Mouse (Mus musculus): ENCODE results near the gene Wars2.

Gene Wars2

GRCm38 (mm10) chr3:99140940-99141854 lies at the start of gene Wars2:
Gene Wars2 (plus strand): TSS chr3:99141068.
- DNase-seq (ENCODE audit: low spot score) = peak; percentile 92

- no peak for DNase-seq (ENCODE audit: low spot score)
Measured at GRCm38 (mm10) chr3:99096816-99097215, 44.1 kb upstream of the Wars2 start.

GRCm38 (mm10) chr3:99110353-99111213 lies 30.3 kb upstream of the Wars2 start:
- no peak for DNase-seq (ENCODE audit: low spot score)

- no peak for DNase-seq (ENCODE audit: low spot score)
Measured at GRCm38 (mm10) chr3:99111214-99111608, 29.7 kb upstream of the Wars2 start.

- DNase-seq (ENCODE audit: low spot score) = no peak
Measured at GRCm38 (mm10) chr3:99113266-99113837, 27.5 kb upstream of the Wars2 start.

DNA sequence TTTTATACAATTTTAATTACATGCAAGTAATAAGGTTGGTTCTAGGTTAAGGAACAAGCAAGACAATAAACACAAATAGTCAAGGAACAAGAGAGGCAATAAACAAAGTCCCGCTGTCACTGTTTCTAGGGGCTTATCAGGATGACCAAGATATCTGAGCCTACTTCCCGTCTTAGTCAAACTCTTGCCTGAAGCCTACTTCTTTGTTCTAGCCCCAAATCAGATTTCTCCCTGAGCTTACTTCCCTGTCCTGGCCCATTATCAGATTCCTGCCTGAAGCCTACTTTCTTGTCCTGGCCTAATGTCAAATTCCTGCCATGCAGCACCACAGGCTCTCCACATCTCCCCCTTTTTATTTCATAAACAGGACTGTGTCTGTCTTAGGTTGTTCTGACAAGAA lies 19.9 kb upstream of the Wars2 start:
- DNase-seq (ENCODE audit: low spot score) = no peak

DNA sequence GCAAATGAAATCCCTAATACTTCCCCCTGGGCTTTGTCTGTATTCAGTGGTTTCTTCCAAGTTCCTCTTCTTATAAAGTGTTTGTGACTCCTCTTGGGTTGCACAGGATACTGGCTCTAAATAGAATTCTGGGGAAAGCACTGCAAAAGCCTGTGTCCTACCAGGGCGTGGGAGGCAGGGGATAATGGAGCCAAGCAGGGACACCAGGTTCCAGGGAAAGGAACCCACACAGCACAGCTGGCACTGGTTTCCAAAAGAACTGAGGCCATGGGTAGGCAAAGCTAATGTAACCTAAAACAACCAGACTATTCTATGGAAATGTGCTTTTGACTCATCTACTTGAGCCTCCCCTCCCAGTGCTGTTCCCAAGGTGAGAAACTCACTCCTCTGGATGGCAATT lies 10.3 kb upstream of the Wars2 start:
- DNase-seq (ENCODE audit: low spot score) = no peak

DNA sequence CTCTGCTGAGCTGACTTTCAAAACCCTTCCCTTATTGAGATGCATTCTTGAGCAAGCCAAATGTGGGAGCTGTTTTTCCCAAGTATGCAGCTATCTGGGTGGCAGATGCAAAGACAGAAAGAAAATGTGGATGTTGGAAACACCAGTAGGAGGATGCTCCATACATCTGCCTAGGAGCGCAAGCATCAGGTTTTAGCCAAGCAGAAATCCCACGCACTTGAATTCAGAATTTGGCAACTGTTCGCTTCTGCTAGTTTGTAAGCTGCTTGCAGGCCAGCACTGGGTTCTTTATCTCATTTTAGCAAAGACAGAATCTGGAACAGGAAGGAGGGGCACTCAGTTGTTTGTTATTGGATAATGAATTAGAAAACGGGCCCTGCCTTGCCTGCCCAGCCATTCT lies 8.9 kb upstream of the Wars2 start:
- no peak for DNase-seq (ENCODE audit: low spot score)

- DNase-seq (ENCODE audit: low spot score) = no peak
Measured at GRCm38 (mm10) chr3:99133913-99134312, 7.0 kb upstream of the Wars2 start.

DNA sequence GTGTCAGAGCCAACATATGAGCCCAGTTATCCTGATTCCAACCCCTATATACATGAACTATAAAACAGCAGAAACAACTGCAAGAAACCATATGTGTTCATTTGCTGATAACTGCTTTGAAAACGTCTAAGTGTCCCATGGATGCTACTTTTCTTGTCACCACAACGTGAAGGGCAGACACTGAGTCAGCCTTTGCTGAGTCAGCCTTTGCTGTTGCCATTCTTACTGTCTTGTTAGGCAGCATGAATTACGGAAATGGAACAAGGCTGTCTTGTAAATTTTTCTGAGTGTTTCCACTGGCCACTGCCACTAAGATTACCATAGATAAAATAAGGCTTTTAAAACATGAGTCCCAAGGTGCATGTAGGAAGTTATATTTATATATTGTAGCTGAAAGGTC lies 7.0 kb downstream of the Wars2 start:
- no peak for DNase-seq (ENCODE audit: low spot score)

GRCm38 (mm10) chr3:99149035-99149434 lies 8.2 kb downstream of the Wars2 start:
- DNase-seq (ENCODE audit: low spot score) = no peak

DNA sequence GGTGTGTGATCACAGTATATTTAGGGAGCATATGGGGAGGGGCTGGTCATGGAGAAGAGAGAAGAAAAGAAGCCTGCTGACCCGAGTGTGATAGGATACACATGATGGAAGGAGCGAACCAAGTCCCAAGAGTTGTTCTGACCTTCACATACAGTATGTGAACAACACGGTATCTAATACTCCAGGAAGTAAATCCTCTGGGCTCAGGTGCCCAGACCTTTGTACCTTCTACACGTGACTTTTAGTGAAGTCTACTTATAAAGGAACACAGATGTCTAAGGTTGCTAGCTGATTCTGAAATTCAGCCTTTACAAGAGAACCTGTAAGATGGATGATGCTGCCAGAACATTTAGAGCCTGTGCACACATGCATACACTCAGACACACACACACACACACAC lies 15.4 kb downstream of the Wars2 start:
- no peak for DNase-seq (ENCODE audit: low spot score)

- no peak for DNase-seq (ENCODE audit: low spot score)
Measured at GRCm38 (mm10) chr3:99156987-99157386, 16.1 kb downstream of the Wars2 start.

DNA sequence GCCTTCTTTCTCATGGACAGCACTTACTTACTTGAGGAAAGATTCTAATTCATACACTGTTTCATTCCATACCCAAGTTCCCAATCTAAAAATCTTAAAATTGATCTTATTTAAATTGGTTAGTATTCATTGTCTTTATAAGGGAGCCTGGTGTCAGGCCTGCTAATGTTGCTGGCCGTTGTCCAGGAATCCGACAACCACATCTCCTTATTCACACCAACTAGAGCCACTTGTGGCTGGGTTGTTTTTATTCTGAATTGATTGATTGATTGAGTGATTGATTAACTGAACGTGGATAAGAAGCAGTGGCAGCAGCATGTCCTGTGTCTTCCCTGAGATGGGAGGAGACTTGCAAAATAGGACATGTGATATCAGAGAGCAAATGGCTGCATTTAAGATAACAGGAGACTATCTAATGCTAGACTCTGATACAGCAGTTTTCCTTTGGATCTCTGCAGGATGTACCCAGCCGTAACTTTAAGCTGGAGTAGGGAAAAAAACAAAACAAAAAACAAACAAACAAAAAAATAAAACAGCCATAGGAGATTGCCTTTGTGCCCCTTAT lies 16.7 kb downstream of the Wars2 start:
- no peak for DNase-seq (ENCODE audit: low spot score)

GRCm38 (mm10) chr3:99160016-99160415 lies 19.1 kb downstream of the Wars2 start:
- DNase-seq (ENCODE audit: low spot score) = no peak

- DNase-seq (ENCODE audit: low spot score) = no peak
Measured at GRCm38 (mm10) chr3:99162191-99162590, 21.3 kb downstream of the Wars2 start.

GRCm38 (mm10) chr3:99167734-99168133 lies 26.9 kb downstream of the Wars2 start:
- DNase-seq (ENCODE audit: low spot score) = no peak

DNA sequence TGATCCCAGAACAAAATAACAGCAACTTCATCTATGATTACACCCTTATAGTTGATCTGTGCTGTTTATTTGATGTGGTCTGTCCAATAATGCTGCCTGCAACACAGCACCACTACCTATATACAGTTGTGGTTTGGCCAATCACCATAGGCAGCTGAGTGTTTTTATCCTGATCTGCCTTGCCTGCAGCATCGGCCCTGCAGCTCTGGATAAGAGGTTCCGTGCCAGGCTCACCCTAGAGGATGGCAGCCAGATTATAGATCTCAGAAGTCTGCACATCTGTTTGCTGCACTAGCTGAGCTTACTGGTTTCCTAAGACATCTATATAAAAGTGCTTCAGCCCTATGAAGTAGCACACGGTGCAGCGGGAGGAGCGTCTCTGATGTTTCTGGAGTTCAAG lies 32.3 kb downstream of the Wars2 start:
- DNase-seq (ENCODE audit: low spot score) = no peak

DNA sequence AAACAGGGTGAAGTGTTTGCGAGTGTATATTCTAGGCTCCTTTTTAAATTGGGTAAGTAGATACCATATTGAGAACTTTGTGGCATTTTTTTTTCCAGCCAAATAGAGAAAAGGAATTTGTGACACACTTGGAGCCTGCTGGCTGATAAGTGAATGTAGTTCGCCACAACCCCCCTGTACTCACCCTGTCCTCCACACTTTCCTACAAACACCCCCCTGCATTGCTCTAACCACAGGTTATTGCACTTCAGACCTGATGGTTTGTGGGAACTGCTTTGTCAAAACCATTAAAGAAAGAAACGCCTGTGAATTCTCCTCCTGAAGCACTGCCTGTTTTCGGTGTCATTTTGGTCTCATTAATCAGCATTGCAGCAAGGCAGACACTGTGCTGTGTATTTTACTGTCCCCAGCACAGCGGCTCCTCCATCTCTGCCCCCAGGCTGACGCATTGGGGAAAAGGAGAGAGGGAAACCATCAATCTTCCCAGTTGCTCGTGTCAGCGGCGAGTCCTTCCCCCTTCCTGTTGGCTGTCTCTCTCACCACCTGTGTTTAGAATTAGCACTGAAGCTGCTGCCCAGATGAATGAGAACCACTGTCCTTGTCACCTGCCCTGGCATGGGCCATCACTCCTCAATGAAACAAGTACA lies 33.9 kb downstream of the Wars2 start:
- DNase-seq (ENCODE audit: low spot score) = no peak

DNA sequence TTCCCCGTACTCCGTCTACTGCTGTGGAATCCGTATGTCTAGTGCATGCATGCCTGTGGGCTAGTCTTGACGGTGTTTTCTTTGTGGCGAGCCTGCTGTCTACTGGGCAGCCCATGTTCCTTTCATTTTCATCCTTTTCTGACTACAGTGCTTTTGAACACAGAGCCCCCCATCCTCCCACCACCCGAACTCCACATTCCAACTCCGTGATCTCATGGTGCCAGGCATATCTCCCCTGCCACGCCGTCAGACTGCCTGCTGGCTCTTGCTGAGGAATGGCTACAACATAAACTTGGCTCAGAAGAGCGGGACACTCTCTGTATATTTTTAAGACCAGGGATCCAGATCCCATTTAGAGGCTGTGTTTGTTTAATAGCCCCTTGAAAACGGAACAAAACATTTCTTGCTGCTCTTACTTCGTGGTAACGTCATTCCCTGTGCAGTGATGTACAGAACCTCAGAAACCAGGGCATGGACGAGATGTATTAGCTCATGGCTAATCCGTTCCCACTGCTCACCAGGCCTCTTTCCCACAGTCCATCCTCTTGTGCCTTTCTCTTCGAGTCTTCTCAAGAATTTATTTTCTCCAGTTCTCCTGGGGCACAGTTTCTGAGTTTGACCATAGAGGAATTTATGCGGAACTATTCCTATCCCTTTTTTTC lies 42.6 kb downstream of the Wars2 start:
- no peak for DNase-seq (ENCODE audit: low spot score)

DNA sequence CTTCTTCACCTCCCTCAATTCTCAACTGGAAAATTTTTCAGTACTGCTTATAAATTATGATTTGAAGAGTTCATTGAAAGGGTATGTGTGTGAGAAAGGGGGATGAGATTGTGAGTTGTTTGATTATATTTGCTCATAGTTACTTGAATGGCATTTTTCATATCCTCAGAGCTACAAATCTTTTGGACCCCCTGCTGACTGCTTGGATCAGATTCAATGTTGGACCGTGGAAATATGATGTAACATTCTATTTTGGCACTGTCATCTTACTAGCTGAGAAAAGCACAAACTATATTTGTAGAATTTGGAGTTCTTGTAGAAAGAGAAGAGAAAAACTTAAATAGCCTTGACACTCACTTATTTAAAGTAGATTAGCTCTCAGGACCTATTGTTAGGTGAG lies 43.5 kb downstream of the Wars2 start:
- no peak for DNase-seq (ENCODE audit: low spot score)

Measured in T-cell, adult 2 months (primary cell).